Mouse (Mus musculus) spleen, adult 2 months (tissue): ENCODE measurements at regions not wholly inside any gene's neighbourhood (a gene's known extent, or its start where the extent isn't known, plus 50 kb on each side); places are given as distances from the start of the nearest gene placed in this dataset.
"Not testable (repeated sequence)": the region's sequence is repeated elsewhere in the genome, so short reads cannot be mapped to it uniquely, and the experiment has no call there.

Experiments
- CTCF ChIP-seq: fragments of 200-500 bp; IDR thresholded peaks from 2 replicates; pipeline ENCODE4 v1.5.1; 2011; ENCODE audit warnings: mild to moderate bottlenecking, inconsistent platforms; ENCODE audit not compliant: insufficient read depth, insufficient read length, insufficient replicate concordance; ENCODE audit errors: extremely low read depth
- POLR2A ChIP-seq: fragments of 200-500 bp; IDR thresholded peaks from 2 replicates; pipeline ENCODE4 v1.6.1; 2011; ENCODE audit warnings: low read depth, low read length, inconsistent platforms

DNA sequence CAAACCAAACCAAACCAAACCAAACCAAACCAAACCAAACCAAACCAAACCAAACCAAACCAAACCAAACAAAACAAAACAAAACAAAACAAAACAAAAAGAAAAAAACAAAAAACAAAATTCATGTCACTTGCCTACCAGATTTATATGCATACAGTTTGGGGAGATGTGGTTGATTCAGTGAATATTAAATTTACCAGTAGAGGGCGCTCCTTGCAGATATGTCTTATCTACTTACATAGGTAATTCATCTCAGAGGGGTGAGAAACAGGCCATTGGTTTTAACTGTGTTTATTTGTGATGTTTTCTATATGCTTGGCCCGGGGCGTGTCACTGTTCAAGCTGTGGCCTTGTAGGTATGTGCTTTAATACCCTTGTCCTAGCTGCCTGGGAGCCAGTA, 133.2 kb upstream of the Zfp808 start:
- not testable (repeated sequence) for TF ChIP-seq CTCF, POLR2A
